Mouse (Mus musculus) forebrain, embryonic 13.5 days (tissue): ENCODE results near the gene Yod1. TPM values are rescaled to one million over a fixed set of nuclear protein-coding genes. Genes with fewer than 3 reads are reported as not detected.

ENCODE experiments used
- ATAC-seq: fragments of 200-750 bp; cut with Nextera tagmentation; 2 replicates; pipeline ENCODE4 v1.8.0; 2017
- H3K27ac ChIP-seq: fragments of 300-500 bp; sonication (generic); 2 replicates; pipeline ENCODE4 v1.5.1; 2015; ENCODE audit warnings: inconsistent platforms, mild to moderate bottlenecking, moderate library complexity
- H3K27me3 ChIP-seq: fragments of 300-500 bp; sonication (generic); 2 replicates; pipeline ENCODE4 v1.6.1; 2015; ENCODE audit warnings: mild to moderate bottlenecking, inconsistent platforms
- H3K36me3 ChIP-seq: fragments of 300-500 bp; sonication (generic); 2 replicates; pipeline ENCODE4 v1.6.1; 2015; ENCODE audit warnings: mild to moderate bottlenecking, inconsistent platforms; ENCODE audit not compliant: poor library complexity, severe bottlenecking
- H3K4me1 ChIP-seq: fragments of 300-500 bp; sonication (generic); 2 replicates; pipeline ENCODE4 v1.6.1; 2015; ENCODE audit warnings: inconsistent platforms
- H3K4me2 ChIP-seq: fragments of 300-500 bp; sonication (generic); 2 replicates; pipeline ENCODE4 v1.6.1; 2015; ENCODE audit warnings: inconsistent platforms, mild to moderate bottlenecking, moderate library complexity
- H3K4me3 ChIP-seq: fragments of 300-500 bp; sonication (generic); 2 replicates; pipeline ENCODE4 v1.5.1; 2015; ENCODE audit warnings: mild to moderate bottlenecking, inconsistent platforms
- H3K9ac ChIP-seq: fragments of 300-500 bp; sonication (generic); 2 replicates; pipeline ENCODE4 v1.6.1; 2015; ENCODE audit warnings: mild to moderate bottlenecking, inconsistent platforms
- H3K9me3 ChIP-seq: fragments of 300-500 bp; sonication (generic); replicated peaks from 2 replicates; pipeline ENCODE4 v1.6.1; 2016; ENCODE audit warnings: inconsistent platforms
- WGBS: fragments of 180-500 bp; shearing (Covaris S2); methylation state at CpG from one replicate; pipeline ENCODE4 v1.1.7; 2015; 5-methylcytosine and 5-hydroxymethylcytosine counted together
- polyA plus RNA-seq: library from polyadenylated mRNA; unstranded; fragments of >200 nt; fragmentation: Nextera tagmentation; extraction: Ambion mirVana; gene quantifications from 2 replicates; pipeline ENCODE4 v1.2.1, GENCODE M21; 2015

The Yod1 gene
- polyA plus RNA-seq = 21.4 and 21.6 TPM in 2 replicates

GRCm38 (mm10) chr1:130717291-130717871 lies at the start of gene Yod1:
Gene Yod1 (plus strand): TSS chr1:130717327.
- peak within 1 kb of the TSS; percentile 86 for H3K4me2 ChIP-seq
- under 1% methylated on average over 53 of the region's 54 CpGs for WGBS
- peak within 1 kb of the TSS; percentile 96 for H3K9ac ChIP-seq
- no peaks in the 10 kb centered on the region for H3K27me3 ChIP-seq
- peaks cover 9% of the 10 kb centered on the region; the same call in 1 of the 2 replicates for H3K36me3 ChIP-seq
- H3K4me1 ChIP-seq = peaks cover 18% of the 10 kb centered on the region
- ATAC-seq = peak; percentile 75
- peak within 1 kb of the TSS; percentile 87 for H3K4me3 ChIP-seq
- H3K9me3 ChIP-seq = no peaks in the 10 kb centered on the region
- H3K27ac ChIP-seq = peak within 1 kb of the TSS; percentile 78

- Histone ChIP-seq H3K9me3 (no peaks in the 10 kb centered on the region), H3K36me3 (no peaks in the 10 kb centered on the region), H3K4me1 (no peaks in the 10 kb centered on the region), H3K4me2 (no peak overlapping the region), H3K9ac (no peak overlapping the region), H3K4me3 (no peak overlapping the region), H3K27me3 (no peaks in the 10 kb centered on the region), H3K27ac (no peak overlapping the region)
- 85% methylated on average over 2 of the region's 2 CpGs for WGBS
- no peak for ATAC-seq
These were observed 38.6 kb upstream of the Yod1 start for GRCm38 (mm10) chr1:130678551-130678950.

GRCm38 (mm10) chr1:130681075-130681474 lies 36.1 kb upstream of the Yod1 start:
- no peak overlapping the region for H3K4me2 ChIP-seq
- no peaks in the 10 kb centered on the region for H3K36me3 ChIP-seq
- H3K9ac ChIP-seq = no peak overlapping the region
- ATAC-seq = no peak
- no peaks in the 10 kb centered on the region for H3K9me3 ChIP-seq
- H3K27ac ChIP-seq = no peak overlapping the region
- H3K4me3 ChIP-seq = no peak overlapping the region
- H3K27me3 ChIP-seq = no peaks in the 10 kb centered on the region
- H3K4me1 ChIP-seq = no peaks in the 10 kb centered on the region
- WGBS = 89% methylated on average over 2 of the region's 2 CpGs

GRCm38 (mm10) chr1:130681656-130682413 lies 35.3 kb upstream of the Yod1 start:
- Histone ChIP-seq H3K27ac (no peak overlapping the region), H3K4me3 (no peak overlapping the region), H3K27me3 (no peaks in the 10 kb centered on the region), H3K36me3 (no peaks in the 10 kb centered on the region), H3K4me1 (no peaks in the 10 kb centered on the region), H3K9me3 (no peaks in the 10 kb centered on the region), H3K4me2 (no peak overlapping the region), H3K9ac (no peak overlapping the region)
- ATAC-seq = no peak
- WGBS = 77% methylated on average over 6 of the region's 6 CpGs

- H3K27me3 ChIP-seq = no peaks in the 10 kb centered on the region
- H3K9me3 ChIP-seq = no peaks in the 10 kb centered on the region
- H3K4me2 ChIP-seq = no peak overlapping the region
- no peak for ATAC-seq
- no peaks in the 10 kb centered on the region for H3K4me1 ChIP-seq
- H3K9ac ChIP-seq = no peak overlapping the region
- H3K4me3 ChIP-seq = no peak overlapping the region
- H3K36me3 ChIP-seq = peaks cover 12% of the 10 kb centered on the region; the same call in 1 of the 2 replicates
- 33% methylated on average over 1 of the region's 1 CpGs for WGBS
- H3K27ac ChIP-seq = no peak overlapping the region
These were observed 33.2 kb upstream of the Yod1 start for GRCm38 (mm10) chr1:130683905-130684304.

GRCm38 (mm10) chr1:130698601-130699000 lies 18.5 kb upstream of the Yod1 start:
- H3K9ac ChIP-seq = no peak overlapping the region
- no peak overlapping the region for H3K4me3 ChIP-seq
- no peak overlapping the region for H3K4me2 ChIP-seq
- ATAC-seq = no peak
- no peak overlapping the region for H3K27ac ChIP-seq
- H3K27me3 ChIP-seq = no peaks in the 10 kb centered on the region
- no peaks in the 10 kb centered on the region for H3K4me1 ChIP-seq
- no peaks in the 10 kb centered on the region for H3K9me3 ChIP-seq
- WGBS = 94% methylated on average over 5 of the region's 5 CpGs
- peaks cover 65% of the 10 kb centered on the region for H3K36me3 ChIP-seq

- H3K4me2 ChIP-seq = no peak overlapping the region
- H3K27ac ChIP-seq = no peak overlapping the region
- no peak for ATAC-seq
- 88% methylated on average over 10 of the region's 10 CpGs for WGBS
- no peak overlapping the region for H3K9ac ChIP-seq
- no peak overlapping the region for H3K4me3 ChIP-seq
- H3K9me3 ChIP-seq = no peaks in the 10 kb centered on the region
- H3K27me3 ChIP-seq = no peaks in the 10 kb centered on the region
- H3K4me1 ChIP-seq = no peaks in the 10 kb centered on the region
- H3K36me3 ChIP-seq = peaks cover 77% of the 10 kb centered on the region
These were observed 17.0 kb upstream of the Yod1 start for GRCm38 (mm10) chr1:130699937-130700633.

- H3K9ac ChIP-seq = no peak overlapping the region
- H3K36me3 ChIP-seq = peaks cover 91% of the 10 kb centered on the region
- no peak overlapping the region for H3K4me3 ChIP-seq
- ATAC-seq = no peak
- no peak overlapping the region for H3K27ac ChIP-seq
- H3K27me3 ChIP-seq = no peaks in the 10 kb centered on the region
- no peaks in the 10 kb centered on the region for H3K9me3 ChIP-seq
- H3K4me2 ChIP-seq = no peak overlapping the region
- WGBS = 96% methylated on average over 11 of the region's 11 CpGs
- no peaks in the 10 kb centered on the region for H3K4me1 ChIP-seq
These were observed 15.2 kb upstream of the Yod1 start for GRCm38 (mm10) chr1:130701976-130702375.

- no peak overlapping the region for H3K9ac ChIP-seq
- WGBS = 84% methylated on average over 2 of the region's 2 CpGs
- no peak overlapping the region for H3K27ac ChIP-seq
- H3K4me2 ChIP-seq = no peak overlapping the region
- H3K4me3 ChIP-seq = no peak overlapping the region
- no peaks in the 10 kb centered on the region for H3K4me1 ChIP-seq
- peaks cover 83% of the 10 kb centered on the region for H3K36me3 ChIP-seq
- ATAC-seq = no peak
- H3K9me3 ChIP-seq = no peaks in the 10 kb centered on the region
- no peaks in the 10 kb centered on the region for H3K27me3 ChIP-seq
These were observed 13.5 kb upstream of the Yod1 start for GRCm38 (mm10) chr1:130703613-130704012.

- ATAC-seq = no peak
- H3K4me1 ChIP-seq = no peaks in the 10 kb centered on the region
- H3K4me2 ChIP-seq = no peak overlapping the region
- no peaks in the 10 kb centered on the region for H3K27me3 ChIP-seq
- H3K4me3 ChIP-seq = no peak overlapping the region
- 91% methylated on average over 22 of the region's 22 CpGs for WGBS
- H3K9me3 ChIP-seq = no peaks in the 10 kb centered on the region
- H3K36me3 ChIP-seq = peaks cover 30% of the 10 kb centered on the region
- H3K9ac ChIP-seq = no peak overlapping the region
- H3K27ac ChIP-seq = no peak overlapping the region
These were observed 6.6 kb upstream of the Yod1 start for GRCm38 (mm10) chr1:130710283-130711080.

- H3K9me3 ChIP-seq = no peaks in the 10 kb centered on the region
- H3K9ac ChIP-seq = no peak overlapping the region
- ATAC-seq = no peak
These were observed 3.1 kb upstream of the Yod1 start for GRCm38 (mm10) chr1:130714046-130714445.

More at GRCm38 (mm10) chr1:130714046-130714445, 3.1 kb upstream of the Yod1 start:
- H3K36me3 ChIP-seq = peaks cover 11% of the 10 kb centered on the region
- H3K27me3 ChIP-seq = no peaks in the 10 kb centered on the region
- H3K27ac ChIP-seq = no peak overlapping the region
- no peak overlapping the region for H3K4me3 ChIP-seq
- 77% methylated on average over 4 of the region's 4 CpGs for WGBS
- peaks cover 13% of the 10 kb centered on the region for H3K4me1 ChIP-seq
- H3K4me2 ChIP-seq = no peak overlapping the region
